Mouse (Mus musculus) midbrain, postnatal 0 days (tissue): ENCODE results near the gene Mfsd4b1. TPM values are rescaled to one million over a fixed set of nuclear protein-coding genes. Genes with fewer than 3 reads are reported as not detected.

Experiments
- ATAC-seq: fragments of 200-750 bp; cut with Nextera tagmentation; 2 replicates; pipeline ENCODE4 v1.8.0; 2017; ENCODE audit warnings: moderate number of reproducible peaks, mild to moderate bottlenecking, moderate TSS enrichment, moderate library complexity; ENCODE audit not compliant: low FRiP score
- DNase-seq: peaks from one replicate; pipeline ENCODE4 v3.0.0-alpha.2; 2015; ENCODE audit warnings: low spot score
- H3K27ac ChIP-seq: fragments of 300-500 bp; sonication (generic); 2 replicates; pipeline ENCODE4 v1.5.1; 2014; ENCODE audit warnings: low read depth, mild to moderate bottlenecking, low read length, mixed read lengths
- H3K27me3 ChIP-seq: fragments of 300-500 bp; sonication (generic); 2 replicates; pipeline ENCODE4 v1.6.1; 2014; ENCODE audit warnings: low read length, control low read depth, mixed read lengths; ENCODE audit not compliant: insufficient read depth
- H3K36me3 ChIP-seq: fragments of 300-500 bp; sonication (generic); 2 replicates; pipeline ENCODE4 v1.6.1; 2014; ENCODE audit warnings: low read length, control low read depth, mixed read lengths; ENCODE audit not compliant: insufficient read depth
- H3K4me1 ChIP-seq: fragments of 300-500 bp; sonication (generic); 2 replicates; pipeline ENCODE4 v1.6.1; 2014; ENCODE audit warnings: mild to moderate bottlenecking, control low read depth, antibody characterized with exemption, low read length, mixed read lengths; ENCODE audit not compliant: insufficient read depth
- H3K4me2 ChIP-seq: fragments of 300-500 bp; sonication (generic); 2 replicates; pipeline ENCODE4 v1.6.1; 2014; ENCODE audit warnings: low read depth, mild to moderate bottlenecking, low read length, mixed read lengths; ENCODE audit not compliant: poor library complexity, severe bottlenecking
- H3K4me3 ChIP-seq: fragments of 300-500 bp; sonication (generic); 2 replicates; pipeline ENCODE4 v1.5.1; 2014; ENCODE audit warnings: low read depth, mild to moderate bottlenecking, low read length, moderate library complexity
- H3K9ac ChIP-seq: fragments of 300-500 bp; sonication (generic); replicated peaks from 2 replicates; pipeline ENCODE4 v1.6.1; 2014; ENCODE audit warnings: mild to moderate bottlenecking, low read length, moderate library complexity, mixed read lengths; ENCODE audit not compliant: poor library complexity, severe bottlenecking
- H3K9me3 ChIP-seq: fragments of 300-500 bp; sonication (generic); 2 replicates; pipeline ENCODE4 v1.6.1; 2016; ENCODE audit warnings: low read length, control low read depth
- CTCF ChIP-seq: IDR thresholded peaks from 2 replicates; pipeline ENCODE4 v1.5.1; 2016; ENCODE audit warnings: antibody characterized with exemption, mild to moderate bottlenecking
- WGBS: fragments of 180-500 bp; shearing (Covaris S2); extraction: QIAGEN DNeasy Blood & Tissue Kit; methylation state at CpG from one replicate; pipeline ENCODE4 v1.1.7; 2014; 5-methylcytosine and 5-hydroxymethylcytosine counted together
- polyA plus RNA-seq: library from polyadenylated mRNA; unstranded; fragments of >200 nt; fragmentation: Nextera tagmentation; extraction: Ambion mirVana; gene quantifications from 2 replicates; pipeline ENCODE4 v1.2.1, GENCODE M21; 2015
- total RNA-seq: library from RNA; depleted of rRNA; stranded (reverse); fragments of >200 nt; gene quantifications from 2 replicates; pipeline ENCODE4 v1.2.3, GENCODE M21; 2014

Mfsd4b1 gene
- total and polyA plus RNA-seq, 2 experiments from 2014 or later = 0.23 to 0.71 TPM

DNA sequence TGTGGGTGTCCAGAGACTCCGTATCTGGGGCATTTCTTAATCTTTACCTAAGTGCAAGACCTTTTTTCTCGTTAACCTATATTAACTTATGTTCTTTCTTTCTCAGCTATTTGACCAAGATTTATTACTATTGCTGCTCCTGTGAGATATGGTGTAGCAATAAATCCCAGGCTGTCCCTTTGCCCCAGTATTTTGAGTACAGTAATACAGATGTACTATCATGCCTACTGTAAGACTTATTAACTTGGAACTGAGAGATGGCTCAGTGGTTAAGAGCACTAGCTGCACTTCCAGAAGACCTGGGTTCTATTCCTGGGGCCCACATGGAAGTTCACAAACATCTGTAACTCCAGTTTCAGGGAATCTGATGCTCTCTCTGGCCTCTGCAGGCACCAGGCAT, 25.7 kb upstream of the Mfsd4b1 start:
- ATAC-seq = no peak
- no peak for DNase-seq
- H3K27me3 ChIP-seq = no peaks in the 10 kb centered on the region

DNA sequence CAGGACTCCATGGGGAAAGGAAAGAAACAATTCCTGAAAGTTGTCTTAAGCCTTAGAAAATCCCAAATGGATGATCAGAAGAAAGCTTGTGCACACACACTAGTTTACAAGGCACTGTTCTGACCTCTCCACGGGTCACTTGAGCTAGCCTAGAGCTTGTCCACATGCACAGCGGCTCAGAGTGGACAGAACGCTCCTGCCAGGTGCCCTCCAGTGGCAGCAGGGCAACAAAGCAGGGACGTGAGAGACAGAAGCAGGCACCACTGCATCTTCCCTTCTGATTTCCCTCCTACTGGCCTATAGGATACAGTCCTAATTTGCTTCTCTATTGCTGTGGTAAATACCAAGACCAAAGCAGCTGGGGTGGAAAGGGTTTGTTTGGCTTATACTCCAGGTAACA, 16.3 kb upstream of the Mfsd4b1 start:
- no peaks in the 10 kb centered on the region for H3K9me3 ChIP-seq
- peak; percentile 60 for TF ChIP-seq CTCF
- 8% methylated on average over 4 of the region's 4 CpGs for WGBS
- no peak overlapping the region for H3K4me3 ChIP-seq
- H3K27ac ChIP-seq = no peak overlapping the region
- H3K4me1 ChIP-seq = no peaks in the 10 kb centered on the region
- no peaks in the 10 kb centered on the region for H3K36me3 ChIP-seq
- H3K4me2 ChIP-seq = no peak overlapping the region
- no peak for ATAC-seq
- no peak overlapping the region for H3K9ac ChIP-seq
- DNase-seq = no peak
- H3K27me3 ChIP-seq = no peaks in the 10 kb centered on the region

More for the DNA sequence above, 25.7 kb upstream of the Mfsd4b1 start:
- no peak overlapping the region for H3K27ac ChIP-seq
- H3K9ac ChIP-seq = no peak overlapping the region
- no peak for TF ChIP-seq CTCF
- H3K4me2 ChIP-seq = no peak overlapping the region
- H3K9me3 ChIP-seq = no peaks in the 10 kb centered on the region
- 93% methylated on average over 2 of the region's 2 CpGs for WGBS
- H3K4me3 ChIP-seq = no peak overlapping the region
- H3K4me1 ChIP-seq = no peaks in the 10 kb centered on the region
- no peaks in the 10 kb centered on the region for H3K36me3 ChIP-seq

DNA sequence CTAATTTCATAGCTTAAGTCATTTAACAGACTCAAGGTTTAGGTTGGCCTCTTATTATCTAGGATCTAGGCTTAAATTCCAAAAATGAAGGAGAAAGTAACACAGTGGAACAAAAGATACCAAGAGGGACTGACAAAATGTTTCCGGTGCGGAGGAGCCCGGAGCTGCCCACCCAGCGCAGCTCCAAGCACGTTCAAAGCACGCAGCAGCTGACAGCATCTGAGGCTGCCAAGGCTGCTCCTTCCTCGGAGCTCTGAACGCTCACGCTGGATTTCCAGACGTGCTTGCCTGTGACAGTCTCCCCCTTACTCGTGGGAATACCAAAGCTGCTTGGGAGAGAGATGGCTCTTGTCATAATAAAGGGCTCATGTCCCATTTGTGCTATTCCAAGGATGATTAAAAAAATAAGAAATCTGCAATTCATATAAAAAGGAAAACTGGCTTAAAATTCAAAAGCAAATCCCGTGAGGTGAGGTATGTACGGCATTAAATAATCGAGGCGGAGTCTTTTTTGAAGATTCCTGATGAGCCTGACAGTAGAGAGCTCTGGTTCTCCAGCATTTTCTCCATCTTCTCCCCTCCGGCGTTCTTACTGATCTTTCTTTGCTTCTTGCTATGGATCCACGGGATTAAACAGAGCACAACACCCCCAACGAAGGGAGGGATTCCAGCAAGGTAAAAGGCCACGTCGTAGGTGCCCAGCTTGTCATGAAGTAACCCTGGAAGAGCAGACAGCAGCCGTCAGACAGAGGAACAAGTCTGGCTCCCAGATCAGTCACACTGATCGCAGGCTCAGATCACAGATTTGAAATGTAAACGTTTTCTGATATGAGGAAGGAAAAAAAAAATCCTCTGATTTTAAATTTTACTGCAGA, 11.9 kb upstream of the Mfsd4b1 start:
- WGBS = 47% methylated on average over 24 of the region's 24 CpGs
- peak; percentile 80 for ATAC-seq
- no peaks in the 10 kb centered on the region for H3K9me3 ChIP-seq

DNA sequence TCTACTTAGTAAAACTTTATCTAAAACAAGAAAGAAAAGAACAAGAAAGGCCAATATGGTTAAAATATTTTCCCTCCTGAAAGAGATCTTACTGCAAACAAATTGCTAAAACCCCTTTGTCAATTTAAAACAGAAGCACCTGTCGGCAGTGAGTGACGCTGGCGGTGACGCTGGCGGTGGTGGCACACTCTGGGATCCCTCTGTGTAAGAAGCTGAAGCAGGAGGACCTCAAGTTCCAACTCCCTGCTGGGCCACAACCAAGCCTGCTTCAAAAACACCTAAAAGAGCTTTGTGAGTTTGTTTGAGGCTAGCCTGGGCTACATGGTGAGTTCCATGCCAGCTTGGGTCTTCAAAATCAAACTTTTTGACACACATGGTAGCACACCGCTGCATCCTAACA, 9.9 kb upstream of the Mfsd4b1 start:
- H3K4me2 ChIP-seq = no peak overlapping the region
- no peaks in the 10 kb centered on the region for H3K9me3 ChIP-seq
- no peak overlapping the region for H3K4me3 ChIP-seq
- WGBS = 95% methylated on average over 6 of the region's 6 CpGs
- no peak for ATAC-seq
- no peaks in the 10 kb centered on the region for H3K4me1 ChIP-seq
- H3K36me3 ChIP-seq = no peaks in the 10 kb centered on the region
- H3K27ac ChIP-seq = no peak overlapping the region
- no peak overlapping the region for H3K9ac ChIP-seq
- no peaks in the 10 kb centered on the region for H3K27me3 ChIP-seq
- no peak for TF ChIP-seq CTCF
- no peak for DNase-seq

More for the DNA sequence above, 11.9 kb upstream of the Mfsd4b1 start:
- H3K27me3 ChIP-seq = no peaks in the 10 kb centered on the region
- peak overlapping the region; percentile 13; the same call in 1 of the 2 replicates for H3K4me3 ChIP-seq
- no peaks in the 10 kb centered on the region for H3K36me3 ChIP-seq
- H3K27ac ChIP-seq = peak overlapping the region; percentile 44
- TF ChIP-seq CTCF = no peak
- DNase-seq = peak; percentile 70
- peak overlapping the region; percentile 27 for H3K4me2 ChIP-seq
- H3K4me1 ChIP-seq = no peaks in the 10 kb centered on the region
- H3K9ac ChIP-seq = peak overlapping the region; percentile 33; the same call in 1 of the 2 replicates

DNA sequence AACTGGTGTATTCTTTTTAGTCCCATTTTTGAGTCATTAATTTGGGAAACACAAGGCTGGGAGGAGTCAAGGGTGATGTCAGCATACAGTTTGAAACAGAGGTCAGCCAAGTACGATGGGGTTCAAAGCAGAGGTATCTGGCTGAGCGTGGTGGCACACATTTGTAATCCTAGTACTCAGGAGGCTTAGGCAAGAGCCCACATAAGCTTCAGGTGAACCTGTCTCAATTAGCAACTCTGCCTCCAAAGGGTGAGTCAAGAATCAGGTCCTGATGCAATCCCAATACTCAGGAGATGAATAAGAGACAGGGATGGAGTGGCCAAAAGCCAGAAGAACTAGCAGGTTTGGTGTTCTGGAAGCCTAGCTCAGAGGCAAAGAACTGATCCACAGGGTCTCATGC, 7.8 kb upstream of the Mfsd4b1 start:
- H3K9ac ChIP-seq = no peak overlapping the region
- no peaks in the 10 kb centered on the region for H3K36me3 ChIP-seq
- TF ChIP-seq CTCF = no peak
- no peak overlapping the region for H3K27ac ChIP-seq
- H3K4me2 ChIP-seq = no peak overlapping the region
- 100% methylated on average over 2 of the region's 2 CpGs for WGBS
- no peak for DNase-seq
- no peaks in the 10 kb centered on the region for H3K9me3 ChIP-seq
- no peaks in the 10 kb centered on the region for H3K27me3 ChIP-seq
- H3K4me1 ChIP-seq = no peaks in the 10 kb centered on the region
- H3K4me3 ChIP-seq = no peak overlapping the region
- no peak for ATAC-seq

DNA sequence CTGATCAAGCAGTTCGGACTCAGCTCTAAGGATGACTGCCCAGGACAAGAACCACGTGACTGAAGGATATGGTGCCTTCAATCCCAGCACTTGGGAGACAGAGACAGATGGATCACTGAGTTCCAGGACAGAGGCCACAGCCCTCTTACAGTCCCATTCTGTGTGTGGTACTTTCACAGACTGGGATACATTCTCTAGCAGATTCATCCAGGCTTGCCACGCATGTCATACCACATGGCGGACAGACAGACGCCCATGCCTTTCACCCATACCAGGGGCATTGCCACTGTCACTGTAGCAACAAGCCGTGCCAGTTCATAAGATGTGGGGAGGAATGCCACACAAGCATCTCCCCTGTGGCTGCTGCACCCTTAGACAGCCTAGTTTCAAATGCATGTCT, 5.6 kb upstream of the Mfsd4b1 start:
- H3K9ac ChIP-seq = no peak overlapping the region
- no peaks in the 10 kb centered on the region for H3K36me3 ChIP-seq
- no peak overlapping the region for H3K4me3 ChIP-seq
- WGBS = 95% methylated on average over 6 of the region's 6 CpGs
- no peak for TF ChIP-seq CTCF
- H3K4me2 ChIP-seq = no peak overlapping the region
- no peaks in the 10 kb centered on the region for H3K4me1 ChIP-seq
- ATAC-seq = no peak
- H3K27ac ChIP-seq = no peak overlapping the region
- H3K27me3 ChIP-seq = no peaks in the 10 kb centered on the region
- DNase-seq = no peak
- H3K9me3 ChIP-seq = no peaks in the 10 kb centered on the region
